ENCODE assay signal across 31 mouse cellular contexts in genomic region chr7:72234433-72234998, GRCm38 (mm10).
DNase-seq lines count a peak whose midpoint lies in the region; ATAC-seq and TF ChIP-seq lines count a peak whose summit lies in the region.
"Had no signal": no experiment of that assay in that cellular context is flagged by ENCODE, and none has a peak within 500 bp of the region (broad histone marks: within the 10 kb centered on the region; RNA-seq: fewer than 3 reads in every experiment).

No protein-coding gene starts in this region.

- TF ChIP-seq EP300 in liver, postnatal 0 days (IDR thresholded peaks at IDR 0.05; ENCODE audit: low read depth), result no peak

- H3K27ac ChIP-seq in liver, postnatal 0 days (ENCODE audit: low read depth), result no peak overlapping the region
- H3K27ac ChIP-seq in limb, embryonic 12.5 days, result 0 out of 2 replicates have a peak overlapping the region, but pooled peaks have one; percentile 29
- H3K27ac ChIP-seq in forebrain, embryonic 16.5 days (ENCODE audit: low read length), result no peak overlapping the region
- H3K27ac ChIP-seq in midbrain, embryonic 15.5 days, result no peak overlapping the region
- H3K27ac ChIP-seq: embryonic facial prominence, embryonic 12.5 days; hindbrain, embryonic 10.5 days; hindbrain, embryonic 15.5 days; liver, embryonic 14.5 days; midbrain, embryonic 10.5 days; neural tube, embryonic 12.5 days had no signal

- 58% methylated on average over 6 of the region's 6 CpGs for WGBS in liver, postnatal 0 days (ENCODE audit: insufficient replicate concordance)
- 9% methylated on average over 6 of the region's 6 CpGs for WGBS in limb, embryonic 12.5 days
- 68% methylated on average over 6 of the region's 6 CpGs for WGBS in forebrain, embryonic 16.5 days
- WGBS in midbrain, embryonic 15.5 days, result 70% methylated on average over 6 of the region's 6 CpGs

- no peak overlapping the region for H3K9ac ChIP-seq in liver, postnatal 0 days (replicated peaks)
- no peak overlapping the region for H3K9ac ChIP-seq in limb, embryonic 12.5 days (replicated peaks)
- H3K9ac ChIP-seq in forebrain, embryonic 16.5 days (replicated peaks; ENCODE audit: low read depth, low read length), result no peak overlapping the region
- no peak overlapping the region for H3K9ac ChIP-seq in midbrain, embryonic 15.5 days
- H3K9ac ChIP-seq: embryonic facial prominence, embryonic 12.5 days; hindbrain, embryonic 15.5 days; liver, embryonic 14.5 days; lung, embryonic 14.5 days; neural tube, embryonic 12.5 days had no signal

- no peak overlapping the region for H3K4me2 ChIP-seq in liver, postnatal 0 days (ENCODE audit: low read depth, low read length)
- H3K4me2 ChIP-seq in limb, embryonic 12.5 days, result no peak overlapping the region
- no peak overlapping the region for H3K4me2 ChIP-seq in forebrain, embryonic 16.5 days (ENCODE audit: low read length)
- no peak overlapping the region for H3K4me2 ChIP-seq in midbrain, embryonic 15.5 days
- H3K4me2 ChIP-seq: embryonic facial prominence, embryonic 12.5 days; hindbrain, embryonic 15.5 days; lung, embryonic 14.5 days; neural tube, embryonic 12.5 days had no signal

- no peak overlapping the region for H3K4me3 ChIP-seq in liver, postnatal 0 days (ENCODE audit: low read depth, low read length)
- no peak overlapping the region for H3K4me3 ChIP-seq in limb, embryonic 12.5 days (replicated peaks)
- no peak overlapping the region for H3K4me3 ChIP-seq in forebrain, embryonic 16.5 days (replicated peaks; ENCODE audit: low read length)
- no peak overlapping the region for H3K4me3 ChIP-seq in midbrain, embryonic 15.5 days
- H3K4me3 ChIP-seq: embryonic facial prominence, embryonic 12.5 days; hindbrain, embryonic 10.5 days; hindbrain, embryonic 15.5 days; midbrain, embryonic 10.5 days; myocyte; neural tube, embryonic 12.5 days had no signal

- no peak for TF ChIP-seq CTCF in liver, postnatal 0 days (IDR thresholded peaks at IDR 0.05; ENCODE audit: low read depth)

- H3K9me3 ChIP-seq in liver, postnatal 0 days (ENCODE audit: low read length), result no peaks in the 10 kb centered on the region
- no peaks in the 10 kb centered on the region for H3K9me3 ChIP-seq in limb, embryonic 12.5 days
- H3K9me3 ChIP-seq in forebrain, embryonic 16.5 days (ENCODE audit: control insufficient read depth, low read length), result no peaks in the 10 kb centered on the region
- no peaks in the 10 kb centered on the region for H3K9me3 ChIP-seq in midbrain, embryonic 15.5 days
- H3K9me3 ChIP-seq: embryonic facial prominence, embryonic 12.5 days; hindbrain, embryonic 10.5 days; hindbrain, embryonic 15.5 days; midbrain, embryonic 10.5 days; neural tube, embryonic 12.5 days had no signal

- DNase-seq in frontal cortex, postnatal 25 days (ENCODE audit: low spot score in 2 of 2), result no peak
- peak; percentile 4 for DNase-seq in liver
- DNase-seq in liver, postnatal 0 days, result no peak
- no peak for DNase-seq in adrenal gland, adult 8-10 months
- DNase-seq: adrenal gland, postnatal 36 days; cerebellum, adult 9-10 months; cerebellum, postnatal 36 days; gastrocnemius, postnatal 10 days; heart, postnatal 14 days; kidney, adult 11 months; kidney, postnatal 4 days; layer of hippocampus, postnatal 36 days; lung, embryonic 14.5 days; lung, postnatal 14 days; right cerebral cortex, adult 18-20 months; spleen, adult 18-20 months; thymus, postnatal 14 days had no signal

- peak; percentile 31; the same call in 1 of the 2 replicates for ATAC-seq in frontal cortex, adult (ENCODE audit: low TSS enrichment)
- no peak for ATAC-seq in liver, postnatal 0 days
- ATAC-seq in limb, embryonic 12.5 days (ENCODE audit: insufficient number of reproducible peaks, insufficient read depth, low FRiP score, low TSS enrichment, low read depth), result 0 out of 2 replicates have a peak, but pooled peaks have one; percentile 42
- ATAC-seq in forebrain, embryonic 16.5 days, result no peak
- no peak for ATAC-seq in midbrain, embryonic 15.5 days (replicated peaks)
- ATAC-seq: forebrain, embryonic 14.5 days; inflammation-experienced regulatory T-cells, adult 6 months; Patski had no signal

- H3K4me1 ChIP-seq in liver, postnatal 0 days (ENCODE audit: insufficient read depth), result peaks cover 4% of the 10 kb centered on the region; the same call in 1 of the 2 replicates
- peaks cover 20% of the 10 kb centered on the region for H3K4me1 ChIP-seq in limb, embryonic 12.5 days (replicated peaks)
- H3K4me1 ChIP-seq in forebrain, embryonic 16.5 days (replicated peaks; ENCODE audit: control insufficient read depth, insufficient read depth, low read length), result peaks cover 3% of the 10 kb centered on the region; the same call in 1 of the 2 replicates
- H3K4me1 ChIP-seq in midbrain, embryonic 15.5 days, result 0 out of 2 replicates have a peak, but pooled peaks cover 3% of the 10 kb centered on the region
- H3K4me1 ChIP-seq: embryonic facial prominence, embryonic 12.5 days; hindbrain, embryonic 15.5 days had no signal

- H3K36me3 ChIP-seq in liver, postnatal 0 days (replicated peaks; ENCODE audit: insufficient read depth, low read length), result no peaks in the 10 kb centered on the region
- no peaks in the 10 kb centered on the region for H3K36me3 ChIP-seq in limb, embryonic 12.5 days
- no peaks in the 10 kb centered on the region for H3K36me3 ChIP-seq in forebrain, embryonic 16.5 days (ENCODE audit: control insufficient read depth, insufficient read depth)
- no peaks in the 10 kb centered on the region for H3K36me3 ChIP-seq in midbrain, embryonic 15.5 days (replicated peaks)
- H3K36me3 ChIP-seq: embryonic facial prominence, embryonic 12.5 days; hindbrain, embryonic 10.5 days; hindbrain, embryonic 15.5 days; midbrain, embryonic 10.5 days; neural tube, embryonic 12.5 days had no signal

- H3K27me3 ChIP-seq in liver, postnatal 0 days (ENCODE audit: insufficient read depth, low read length), result no peaks in the 10 kb centered on the region
- H3K27me3 ChIP-seq in limb, embryonic 12.5 days, result peaks cover 8% of the 10 kb centered on the region; the same call in 1 of the 2 replicates
- H3K27me3 ChIP-seq in forebrain, embryonic 16.5 days (replicated peaks; ENCODE audit: control insufficient read depth, insufficient read depth, low read length), result no peaks in the 10 kb centered on the region
- H3K27me3 ChIP-seq in midbrain, embryonic 15.5 days (replicated peaks), result no peaks in the 10 kb centered on the region
- H3K27me3 ChIP-seq: embryonic facial prominence, embryonic 12.5 days; hindbrain, embryonic 15.5 days; neural tube, embryonic 12.5 days; Patski had no signal

Comparison
In these comparisons a context has a peak if more than half of its experiments do, and no peak if none do; other contexts are left out.
1. ATAC-seq: peak in frontal cortex, adult (single experiment) and limb, embryonic 12.5 days (single experiment); none in liver, postnatal 0 days (single experiment), forebrain, embryonic 16.5 days (single experiment) and midbrain, embryonic 15.5 days (single experiment).